Mouse (Mus musculus): ENCODE results near the gene Vps35.

The Vps35 gene

DNA sequence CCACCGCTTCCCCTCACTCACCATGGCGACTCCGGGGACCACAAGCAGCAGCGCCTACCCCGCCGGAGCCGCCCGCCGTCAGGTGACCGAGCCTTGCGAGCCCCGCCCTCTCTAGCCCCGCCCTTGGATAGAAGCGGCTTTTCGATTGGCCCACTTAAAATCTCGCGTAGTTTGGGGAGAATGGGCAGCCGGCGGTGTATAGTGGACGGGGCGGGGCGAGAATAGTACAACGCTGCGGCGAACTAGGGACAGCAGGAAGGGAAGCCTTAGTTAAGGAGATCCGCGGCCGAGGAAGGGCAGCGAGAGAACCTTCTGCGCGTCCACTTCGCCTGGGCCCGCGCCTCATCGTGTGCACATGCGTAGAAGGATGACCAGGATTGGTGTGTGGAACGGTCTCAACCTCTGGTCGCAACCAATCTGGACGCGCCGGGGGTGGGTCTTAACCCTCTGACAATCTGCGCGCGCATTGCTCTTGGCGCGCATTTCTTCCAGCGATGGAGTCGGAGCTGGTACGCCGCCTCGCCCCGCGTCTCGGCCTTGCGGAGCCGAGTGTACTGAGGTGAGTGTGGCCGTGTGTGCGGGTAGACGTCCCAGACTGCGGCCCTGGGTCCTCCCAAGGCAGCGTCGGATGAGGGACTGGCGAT is at the start of gene Vps35, which contains the start of gene Orc6:
Gene Vps35 (minus strand): TSS at position 369 of the 644 bp plus-strand sequence.
Gene Orc6 (plus strand): TSS at position 199 of the 644 bp plus-strand sequence.
- DNase-seq = peak; percentile 96

- DNase-seq = no peak
Measured at GRCm38 (mm10) chr8:85339871-85340573, 40.4 kb upstream of the Vps35 start.

DNA sequence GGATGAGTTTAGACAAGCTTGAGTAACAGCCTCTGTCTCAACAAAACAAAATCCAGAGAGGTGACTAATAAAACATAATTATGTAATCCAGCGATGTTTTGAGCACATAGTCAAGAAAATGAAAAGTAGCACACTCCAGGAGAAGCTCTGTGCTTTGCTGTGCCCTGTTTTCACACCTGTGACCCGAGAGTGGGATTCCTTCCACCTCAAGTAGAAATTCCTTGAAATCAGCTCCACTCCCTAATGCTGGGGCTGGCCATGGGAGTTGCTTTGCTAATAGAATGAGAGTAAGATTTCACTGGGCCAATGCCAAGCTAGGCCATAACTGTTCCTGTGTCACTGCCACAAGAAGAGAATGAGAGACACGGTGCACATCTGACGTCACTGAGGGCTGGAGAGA is 38.1 kb upstream of the Vps35 start:
- DNase-seq = no peak

DNA sequence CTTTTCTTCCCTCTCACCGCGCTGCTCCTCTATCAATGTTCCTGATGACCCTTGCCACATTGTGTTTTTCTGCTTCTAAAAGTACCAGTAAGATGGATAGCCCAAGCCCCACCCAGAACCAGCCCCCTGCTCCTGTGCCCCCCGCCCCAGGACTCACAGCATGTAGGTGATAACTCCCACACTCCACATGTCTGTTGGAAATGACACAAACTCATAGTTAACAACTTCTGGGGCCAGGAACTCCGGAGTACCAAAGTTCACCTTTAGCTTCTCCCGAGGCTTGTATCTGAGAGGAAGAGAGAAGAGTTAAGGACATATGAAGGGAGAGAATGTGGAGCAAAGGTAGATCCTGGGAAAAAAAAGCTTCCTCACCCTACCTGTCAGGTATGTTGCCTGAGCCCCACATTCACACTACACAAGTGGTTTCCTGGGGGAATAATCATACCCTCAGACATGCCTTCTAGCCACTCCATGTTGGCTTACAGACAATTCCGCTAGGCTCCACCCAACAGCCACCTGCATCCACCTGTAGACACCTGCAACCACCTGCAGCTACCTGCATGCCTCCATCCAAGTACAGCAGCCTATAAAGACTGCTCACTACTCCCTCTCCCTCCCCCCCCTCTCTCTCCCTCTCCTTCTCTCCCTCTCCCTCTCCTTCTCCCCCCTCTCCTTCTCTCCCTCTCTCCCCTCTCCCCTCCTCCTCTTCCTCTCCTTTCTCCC is 36.8 kb upstream of the Vps35 start:
- DNase-seq = no peak

DNA sequence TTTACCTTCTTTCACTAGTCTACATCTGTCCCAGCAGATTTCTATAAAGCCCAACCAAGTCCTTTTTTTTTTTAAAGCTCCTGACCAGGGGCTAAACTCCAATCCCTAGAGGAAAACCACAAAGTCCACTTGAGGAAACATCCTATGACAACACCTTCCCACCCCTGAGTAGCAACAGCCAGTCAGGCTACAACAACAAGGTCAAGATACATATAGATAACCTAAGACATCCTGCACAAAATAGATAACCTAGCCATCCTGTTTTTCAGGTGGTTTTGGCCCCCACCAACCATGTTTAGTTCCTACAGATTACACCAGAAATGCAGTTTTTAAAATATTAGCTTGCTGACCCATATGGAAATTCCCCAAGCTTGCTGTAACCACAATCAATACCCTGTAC is 35.5 kb upstream of the Vps35 start:
- no peak for DNase-seq

- DNase-seq = no peak
Measured at GRCm38 (mm10) chr8:85329506-85329905, 29.9 kb upstream of the Vps35 start.

- no peak for DNase-seq
Measured at GRCm38 (mm10) chr8:85327036-85327435, 27.4 kb upstream of the Vps35 start.

- no peak for DNase-seq
Measured at GRCm38 (mm10) chr8:85323084-85323483, 23.5 kb upstream of the Vps35 start.

- no peak for DNase-seq
Measured at GRCm38 (mm10) chr8:85321981-85322380, 22.4 kb upstream of the Vps35 start.

DNA sequence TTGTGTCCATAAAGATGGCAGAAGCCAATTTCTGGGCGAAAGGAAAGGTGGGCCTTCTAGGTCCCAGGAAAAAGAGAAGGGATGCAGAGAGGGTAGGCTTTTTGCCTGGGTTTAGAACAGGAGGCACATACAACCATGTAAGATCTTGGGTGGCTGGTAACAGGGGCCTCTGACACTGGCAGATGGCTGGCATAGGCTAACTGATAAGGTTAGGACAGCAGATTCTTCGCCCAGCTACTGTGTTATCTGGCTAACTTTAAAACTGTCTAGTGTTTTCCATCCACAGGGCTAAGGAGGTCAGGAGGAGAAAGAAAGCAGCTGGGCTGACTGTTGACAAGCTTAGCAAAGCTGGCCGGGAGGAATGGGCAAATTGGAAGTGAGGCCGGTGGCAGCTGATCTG is 18.9 kb upstream of the Vps35 start:
- DNase-seq = no peak

DNA sequence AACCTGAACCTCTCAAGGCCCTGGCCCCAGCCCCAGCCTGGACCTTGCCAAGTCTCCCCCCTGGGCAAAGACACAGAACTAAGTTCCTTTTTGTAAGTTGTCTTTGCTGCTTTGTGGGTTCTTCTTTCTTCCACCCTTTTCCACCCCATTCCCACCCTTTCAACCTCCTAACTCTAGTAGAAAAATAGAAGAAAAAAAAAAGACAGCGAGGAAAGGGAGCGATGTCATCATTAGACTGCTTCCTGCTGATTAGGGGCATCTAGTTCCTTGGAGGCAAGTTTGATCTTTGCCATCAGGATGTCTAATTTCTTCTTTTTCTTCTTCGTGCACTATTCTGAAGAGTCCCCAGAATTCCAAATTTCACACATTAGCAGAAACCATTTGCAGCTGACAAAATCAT is 13.4 kb upstream of the Vps35 start:
- no peak for DNase-seq

GRCm38 (mm10) chr8:85311743-85312142 is 12.1 kb upstream of the Vps35 start:
- no peak for DNase-seq

DNA sequence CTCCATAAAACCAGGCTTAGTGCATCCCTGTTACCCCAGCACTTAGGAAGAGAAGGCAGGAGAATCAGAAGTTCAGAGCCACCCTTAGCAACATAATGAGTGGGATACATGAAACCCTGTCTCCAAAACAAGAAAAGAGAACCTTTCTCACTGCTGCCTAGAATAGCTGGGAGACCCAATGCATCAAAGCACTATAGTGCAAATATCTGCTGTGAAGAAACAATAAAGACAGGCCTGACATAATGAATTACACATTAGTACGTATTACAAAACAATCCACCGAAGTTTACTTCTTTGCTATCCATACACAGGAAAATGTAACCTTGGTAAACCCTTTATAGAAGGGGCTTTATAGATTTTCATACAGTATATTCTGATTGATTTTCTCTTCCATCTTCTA is 9.0 kb upstream of the Vps35 start:
- DNase-seq = no peak

GRCm38 (mm10) chr8:85303531-85303930 is 3.9 kb upstream of the Vps35 start:
- no peak for DNase-seq

- DNase-seq = no peak
Measured at GRCm38 (mm10) chr8:85302931-85303330, 3.3 kb upstream of the Vps35 start.

GRCm38 (mm10) chr8:85301941-85302340 is 2.3 kb upstream of the Vps35 start:
- no peak for DNase-seq

DNA sequence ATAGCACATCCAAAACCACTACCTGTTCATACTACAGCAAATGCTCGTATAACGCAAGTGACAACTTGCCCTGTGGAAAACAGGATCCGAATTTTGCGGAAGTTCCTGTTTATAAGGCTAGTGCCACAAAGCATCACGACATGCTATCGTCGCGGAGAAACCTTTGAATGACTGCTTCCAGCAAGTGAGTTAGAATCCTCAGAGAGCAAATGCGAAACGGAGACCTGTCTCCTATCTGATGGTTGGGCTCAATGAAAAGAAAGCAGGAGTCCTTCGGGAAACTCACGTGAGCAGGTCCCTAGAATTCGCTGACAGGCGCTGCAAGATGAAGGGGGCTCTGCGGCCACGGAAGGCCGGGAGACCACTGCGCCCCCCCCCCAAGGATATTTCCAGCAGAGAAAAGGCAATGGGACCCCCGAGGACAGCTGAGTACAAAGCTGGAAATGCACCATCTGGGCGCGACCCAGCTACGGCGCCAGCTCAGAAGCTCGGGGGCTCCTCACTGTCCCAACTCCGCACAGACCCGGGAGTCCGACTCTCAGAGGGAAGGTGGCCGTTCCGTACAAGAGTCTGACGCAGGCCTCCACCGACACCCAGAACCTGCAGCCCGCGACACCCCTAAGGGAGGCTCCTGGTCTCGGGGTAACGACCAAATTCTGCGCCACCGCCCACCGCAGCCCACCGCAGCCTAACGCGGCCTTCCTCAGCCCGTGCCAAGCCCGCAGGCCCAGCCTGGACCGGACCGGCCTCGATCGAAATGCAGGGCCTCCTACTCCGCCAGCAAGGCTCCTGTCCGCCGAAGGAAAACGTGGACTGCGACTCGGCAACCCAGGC is 785 bp downstream of the Vps35 start:
- peak; percentile 19 for DNase-seq

- no peak for DNase-seq
Measured at GRCm38 (mm10) chr8:85286846-85287245, 12.8 kb downstream of the Vps35 start.

- DNase-seq = no peak
Measured at GRCm38 (mm10) chr8:85227297-85227696, 72.3 kb downstream of the Vps35 start.

- no peak for DNase-seq
Measured at GRCm38 (mm10) chr8:85225688-85226087, 73.9 kb downstream of the Vps35 start, which contains the start of gene Olfr371. TSS of gene Olfr371 (plus strand) at chr8:85225988.

GRCm38 (mm10) chr8:85220992-85221391 is 78.6 kb downstream of the Vps35 start:
- no peak for DNase-seq

GRCm38 (mm10) chr8:85220220-85220619 is 79.4 kb downstream of the Vps35 start:
- DNase-seq = no peak

Measured in thymus, postnatal 25 days (tissue).